Mouse (Mus musculus): Measurements from ENCODE around the gene Retreg1. TPM values are rescaled to one million over a fixed set of nuclear protein-coding genes. Genes with fewer than 3 reads are reported as not detected.

Gene Retreg1
- total RNA-seq (2014; fragmentation: Nextera tagmentation): 15.5 and 23.1 TPM in 2 replicates
- total RNA-seq (2017): 30.4 and 37.6 TPM in 2 replicates

- ATAC-seq (replicated peaks; ENCODE audit: poor library complexity, severe bottlenecking): peak; percentile 97
Observed at GRCm38 (mm10) chr15:25843086-25843991, at the start of gene Retreg1. TSS of gene Retreg1 (plus strand) at chr15:25843180.

- no peak for ATAC-seq (replicated peaks; ENCODE audit: poor library complexity, severe bottlenecking)
Observed at GRCm38 (mm10) chr15:25794123-25794522, 48.9 kb upstream of the Retreg1 start.

- ATAC-seq (replicated peaks; ENCODE audit: poor library complexity, severe bottlenecking): no peak
Observed at GRCm38 (mm10) chr15:25795496-25795895, 47.5 kb upstream of the Retreg1 start.

- ATAC-seq (replicated peaks; ENCODE audit: poor library complexity, severe bottlenecking): peak; percentile 97
Observed at GRCm38 (mm10) chr15:25796353-25796752, 46.6 kb upstream of the Retreg1 start.

GRCm38 (mm10) chr15:25797179-25797578, 45.8 kb upstream of the Retreg1 start:
- ATAC-seq (replicated peaks; ENCODE audit: poor library complexity, severe bottlenecking): no peak

GRCm38 (mm10) chr15:25797888-25798287, 45.1 kb upstream of the Retreg1 start:
- ATAC-seq (replicated peaks; ENCODE audit: poor library complexity, severe bottlenecking): no peak

- no peak for ATAC-seq (replicated peaks; ENCODE audit: poor library complexity, severe bottlenecking)
Observed at GRCm38 (mm10) chr15:25801726-25802125, 41.3 kb upstream of the Retreg1 start.

GRCm38 (mm10) chr15:25802194-25802593, 40.8 kb upstream of the Retreg1 start:
- ATAC-seq (replicated peaks; ENCODE audit: poor library complexity, severe bottlenecking): no peak

- no peak for ATAC-seq (replicated peaks; ENCODE audit: poor library complexity, severe bottlenecking)
Observed at GRCm38 (mm10) chr15:25803111-25803510, 39.9 kb upstream of the Retreg1 start.

GRCm38 (mm10) chr15:25805336-25806110, 37.5 kb upstream of the Retreg1 start:
- peak; percentile 82 for ATAC-seq (replicated peaks; ENCODE audit: poor library complexity, severe bottlenecking)

GRCm38 (mm10) chr15:25806363-25806762, 36.6 kb upstream of the Retreg1 start:
- ATAC-seq (replicated peaks; ENCODE audit: poor library complexity, severe bottlenecking): no peak

GRCm38 (mm10) chr15:25806878-25807277, 36.1 kb upstream of the Retreg1 start:
- no peak for ATAC-seq (replicated peaks; ENCODE audit: poor library complexity, severe bottlenecking)

GRCm38 (mm10) chr15:25808677-25809460, 34.1 kb upstream of the Retreg1 start:
- ATAC-seq (replicated peaks; ENCODE audit: poor library complexity, severe bottlenecking): no peak

- no peak for ATAC-seq (replicated peaks; ENCODE audit: poor library complexity, severe bottlenecking)
Observed at GRCm38 (mm10) chr15:25809669-25810068, 33.3 kb upstream of the Retreg1 start.

- peak; percentile 60 for ATAC-seq (replicated peaks; ENCODE audit: poor library complexity, severe bottlenecking)
Observed at GRCm38 (mm10) chr15:25811834-25812250, 31.1 kb upstream of the Retreg1 start.

- ATAC-seq (replicated peaks; ENCODE audit: poor library complexity, severe bottlenecking): peak; percentile 76
Observed at GRCm38 (mm10) chr15:25812479-25812878, 30.5 kb upstream of the Retreg1 start.

GRCm38 (mm10) chr15:25814535-25814934, 28.4 kb upstream of the Retreg1 start:
- no peak for ATAC-seq (replicated peaks; ENCODE audit: poor library complexity, severe bottlenecking)

GRCm38 (mm10) chr15:25817191-25817590, 25.8 kb upstream of the Retreg1 start:
- ATAC-seq (replicated peaks; ENCODE audit: poor library complexity, severe bottlenecking): no peak

GRCm38 (mm10) chr15:25821981-25822380, 21.0 kb upstream of the Retreg1 start:
- no peak for ATAC-seq (replicated peaks; ENCODE audit: poor library complexity, severe bottlenecking)

- no peak for ATAC-seq (replicated peaks; ENCODE audit: poor library complexity, severe bottlenecking)
Observed at GRCm38 (mm10) chr15:25822656-25823055, 20.3 kb upstream of the Retreg1 start.

All from granulocyte monocyte progenitor cell, adult 5-6 weeks (primary cell).